Mouse (Mus musculus): ENCODE results near the gene Pgk1. TPM values are rescaled to one million over a fixed set of nuclear protein-coding genes. Genes with fewer than 3 reads are reported as not detected.
"Not testable (repeated sequence)": the region's sequence is repeated elsewhere in the genome, so short reads cannot be mapped to it uniquely, and the experiment has no call there.

Gene Pgk1
- total RNA-seq (2021), result 100 to 1,000 TPM; 349 to 508 TPM
- long read RNA-seq, experiment 1, transcript Pgk1-201 (11 exons, 1,825 nt), result major isoform, 281 of 285 reads
- long read RNA-seq, experiment 1, partial matches to known transcripts, result 3 of 285 reads
- long read RNA-seq, experiment 1, other reads (novel, unspliced or antisense), result 1 of 285 reads
- long read RNA-seq, experiment 2, transcript Pgk1-201 (11 exons, 1,825 nt), result major isoform, 583 of 601 reads
- long read RNA-seq, experiment 2, partial matches to known transcripts, result 13 of 601 reads
- long read RNA-seq, experiment 2, other reads (novel, unspliced or antisense), result 5 of 601 reads

GRCm38 (mm10) chrX:106186713-106187649, at the start of gene Pgk1:
TSS of gene Pgk1 (plus strand) at chrX:106187100.
- DNase-seq (ENCODE audit: low spot score in 2 of 2), result peak; percentile 60 to 71

GRCm38 (mm10) chrX:106139309-106140070, 47.4 kb upstream of the Pgk1 start:
- no peak for DNase-seq (ENCODE audit: low spot score in 2 of 2)

- no peak for DNase-seq (ENCODE audit: low spot score in 2 of 2)
Measured at GRCm38 (mm10) chrX:106142936-106143335, 44.0 kb upstream of the Pgk1 start, which contains the start of gene Tlr13. TSS of gene Tlr13 (plus strand) at chrX:106143204.

- no peak for DNase-seq (ENCODE audit: low spot score in 2 of 2)
Measured at GRCm38 (mm10) chrX:106148185-106148584, 38.7 kb upstream of the Pgk1 start.

- no peak for DNase-seq (ENCODE audit: low spot score in 2 of 2)
Measured at GRCm38 (mm10) chrX:106149460-106149859, 37.4 kb upstream of the Pgk1 start.

GRCm38 (mm10) chrX:106154180-106154586, 32.7 kb upstream of the Pgk1 start:
- DNase-seq (ENCODE audit: low spot score in 2 of 2), result no peak

- no peak for DNase-seq (ENCODE audit: low spot score in 2 of 2)
Measured at GRCm38 (mm10) chrX:106155892-106156291, 31.0 kb upstream of the Pgk1 start.

- no peak for DNase-seq (ENCODE audit: low spot score in 2 of 2)
Measured at GRCm38 (mm10) chrX:106163995-106164394, 22.9 kb upstream of the Pgk1 start.

- no peak for DNase-seq (ENCODE audit: low spot score in 2 of 2)
Measured at GRCm38 (mm10) chrX:106164555-106164954, 22.3 kb upstream of the Pgk1 start.

- no peak for DNase-seq (ENCODE audit: low spot score in 2 of 2)
Measured at GRCm38 (mm10) chrX:106165089-106165488, 21.8 kb upstream of the Pgk1 start.

GRCm38 (mm10) chrX:106171106-106171852, 15.6 kb upstream of the Pgk1 start:
- peak; percentile 55 to 63 for DNase-seq (ENCODE audit: low spot score in 2 of 2)

GRCm38 (mm10) chrX:106171853-106172154, 15.1 kb upstream of the Pgk1 start:
- DNase-seq (ENCODE audit: low spot score in 2 of 2), result no peak

GRCm38 (mm10) chrX:106176331-106176730, 10.6 kb upstream of the Pgk1 start:
- no peak for DNase-seq (ENCODE audit: low spot score in 2 of 2)

- no peak for DNase-seq (ENCODE audit: low spot score in 2 of 2)
Measured at GRCm38 (mm10) chrX:106184279-106184678, 2.6 kb upstream of the Pgk1 start.

- no peak for DNase-seq (ENCODE audit: low spot score in 2 of 2)
Measured at GRCm38 (mm10) chrX:106185706-106186105, 1.2 kb upstream of the Pgk1 start.

GRCm38 (mm10) chrX:106187737-106188136, 837 bp downstream of the Pgk1 start:
- DNase-seq (ENCODE audit: low spot score in 2 of 2), result peak; percentile 18 to 24

GRCm38 (mm10) chrX:106189356-106189755, 2.5 kb downstream of the Pgk1 start:
- no peak for DNase-seq (ENCODE audit: low spot score in 2 of 2)

- no peak for DNase-seq (ENCODE audit: low spot score in 2 of 2)
Measured at GRCm38 (mm10) chrX:106190091-106190490, 3.2 kb downstream of the Pgk1 start.

- DNase-seq (ENCODE audit: low spot score in 2 of 2), result not testable (repeated sequence)
Measured at GRCm38 (mm10) chrX:106194361-106194760, 7.5 kb downstream of the Pgk1 start.

GRCm38 (mm10) chrX:106197308-106197707, 10.4 kb downstream of the Pgk1 start:
- DNase-seq (ENCODE audit: low spot score in 2 of 2), result no peak

GRCm38 (mm10) chrX:106198904-106199303, 12.0 kb downstream of the Pgk1 start:
- DNase-seq (ENCODE audit: low spot score in 2 of 2), result no peak

Data from adrenal gland, adult 18-20 months (tissue).